Mouse (Mus musculus): ENCODE results near the gene Txnrd3. TPM values are rescaled to one million over a fixed set of nuclear protein-coding genes. Genes with fewer than 3 reads are reported as not detected.
A peak's percentile ranks its signal among the peaks of the same experiment; 100 is the strongest.

Gene Txnrd3
- polyA plus RNA-seq, 1 experiment from 2014 or later: 15.4 TPM

GRCm38 (mm10) chr6:89634400-89634799 is 9.4 kb upstream of the Txnrd3 start:
- Histone ChIP-seq H3K9ac (ENCODE audit: low read length) (no peak overlapping the region), H3K27ac (replicated peaks in 1 of 2; ENCODE audit: control insufficient read depth in 1 of 2, insufficient read depth in 1 of 2, low read depth in 2 of 2, low read length in 2 of 2) (peak overlapping the region in 1 of 2 experiments; percentile 45; a peak in 2 of 4 replicates)
- 9% methylated on average over 8 of the region's 8 CpGs for WGBS

GRCm38 (mm10) chr6:89637977-89638376 is 5.8 kb upstream of the Txnrd3 start:
- Histone ChIP-seq H3K9ac (ENCODE audit: low read length) (no peak overlapping the region), H3K9me3 (ENCODE audit: control insufficient read depth, low read length) (no peaks in the 10 kb centered on the region), H3K4me3 (ENCODE audit: control insufficient read depth in 1 of 2, insufficient read depth in 1 of 2, low read depth in 1 of 2, low read length in 2 of 2) (no peak overlapping the region), H3K4me1 (ENCODE audit: control insufficient read depth in 2 of 2, insufficient read depth in 2 of 2, low read length in 2 of 2) (peaks cover 8 to 12% of the 10 kb centered on the region in 2 experiments), H3K4me2 (ENCODE audit: low read length) (no peak overlapping the region), H3K36me3 (ENCODE audit: control insufficient read depth, insufficient read depth, low read length) (no peaks in the 10 kb centered on the region), H3K27me3 (ENCODE audit: control insufficient read depth, insufficient read depth, low read length) (no peaks in the 10 kb centered on the region), H3K27ac (replicated peaks in 1 of 2; ENCODE audit: control insufficient read depth in 1 of 2, insufficient read depth in 1 of 2, low read depth in 2 of 2, low read length in 2 of 2) (no peak overlapping the region)
- no peak for ATAC-seq (ENCODE audit: insufficient number of reproducible peaks, insufficient read depth, low FRiP score, low read depth)
- WGBS: 71% methylated on average over 4 of the region's 4 CpGs

More at GRCm38 (mm10) chr6:89634400-89634799, 9.4 kb upstream of the Txnrd3 start:
- Histone ChIP-seq H3K4me1 (ENCODE audit: control insufficient read depth in 2 of 2, insufficient read depth in 2 of 2, low read length in 2 of 2) (peaks cover 10 to 16% of the 10 kb centered on the region in 2 experiments), H3K4me3 (ENCODE audit: control insufficient read depth in 1 of 2, insufficient read depth in 1 of 2, low read depth in 1 of 2, low read length in 2 of 2) (no peak overlapping the region), H3K27me3 (ENCODE audit: control insufficient read depth, insufficient read depth, low read length) (no peaks in the 10 kb centered on the region), H3K36me3 (ENCODE audit: control insufficient read depth, insufficient read depth, low read length) (no peaks in the 10 kb centered on the region), H3K4me2 (ENCODE audit: low read length) (no peak overlapping the region), H3K9me3 (ENCODE audit: control insufficient read depth, low read length) (no peaks in the 10 kb centered on the region)
- no peak for ATAC-seq (ENCODE audit: insufficient number of reproducible peaks, insufficient read depth, low FRiP score, low read depth)

GRCm38 (mm10) chr6:89639025-89639424 is 4.8 kb upstream of the Txnrd3 start:
- 46% methylated on average over 2 of the region's 2 CpGs for WGBS

GRCm38 (mm10) chr6:89644271-89645075 is 685 bp downstream of the Txnrd3 start:
- peak overlapping the region; percentile 84 to 94 for H3K27ac ChIP-seq (replicated peaks in 1 of 2; ENCODE audit: control insufficient read depth in 1 of 2, insufficient read depth in 1 of 2, low read depth in 2 of 2, low read length in 2 of 2)
- peak overlapping the region; percentile 89 for H3K4me2 ChIP-seq (ENCODE audit: low read length)
- H3K4me1 ChIP-seq (ENCODE audit: control insufficient read depth in 2 of 2, insufficient read depth in 2 of 2, low read length in 2 of 2): peaks cover 3 to 7% of the 10 kb centered on the region in 2 experiments
- no peaks in the 10 kb centered on the region for H3K27me3 ChIP-seq (ENCODE audit: control insufficient read depth, insufficient read depth, low read length)
- WGBS: under 1% methylated on average over 41 of the region's 41 CpGs
- ATAC-seq (ENCODE audit: insufficient number of reproducible peaks, insufficient read depth, low FRiP score, low read depth): peak; percentile 94
- no peaks in the 10 kb centered on the region for H3K36me3 ChIP-seq (ENCODE audit: control insufficient read depth, insufficient read depth, low read length)
- peak overlapping the region; percentile 67 to 81 for H3K4me3 ChIP-seq (ENCODE audit: control insufficient read depth in 1 of 2, insufficient read depth in 1 of 2, low read depth in 1 of 2, low read length in 2 of 2)
- no peaks in the 10 kb centered on the region for H3K9me3 ChIP-seq (ENCODE audit: control insufficient read depth, low read length)
- peak overlapping the region; percentile 68 for H3K9ac ChIP-seq (ENCODE audit: low read length)

More at GRCm38 (mm10) chr6:89639025-89639424, 4.8 kb upstream of the Txnrd3 start:
- H3K27me3 ChIP-seq (ENCODE audit: control insufficient read depth, insufficient read depth, low read length): no peaks in the 10 kb centered on the region
- no peak overlapping the region for H3K4me3 ChIP-seq (ENCODE audit: control insufficient read depth in 1 of 2, insufficient read depth in 1 of 2, low read depth in 1 of 2, low read length in 2 of 2)
- no peak for ATAC-seq (ENCODE audit: insufficient number of reproducible peaks, insufficient read depth, low FRiP score, low read depth)
- peaks cover 10 to 17% of the 10 kb centered on the region in 2 experiments for H3K4me1 ChIP-seq (ENCODE audit: control insufficient read depth in 2 of 2, insufficient read depth in 2 of 2, low read length in 2 of 2)
- no peak overlapping the region for H3K27ac ChIP-seq (replicated peaks in 1 of 2; ENCODE audit: control insufficient read depth in 1 of 2, insufficient read depth in 1 of 2, low read depth in 2 of 2, low read length in 2 of 2)
- no peak overlapping the region for H3K4me2 ChIP-seq (ENCODE audit: low read length)
- H3K36me3 ChIP-seq (ENCODE audit: control insufficient read depth, insufficient read depth, low read length): no peaks in the 10 kb centered on the region
- H3K9me3 ChIP-seq (ENCODE audit: control insufficient read depth, low read length): no peaks in the 10 kb centered on the region
- H3K9ac ChIP-seq (ENCODE audit: low read length): no peak overlapping the region

- Histone ChIP-seq H3K27me3 (ENCODE audit: control insufficient read depth, insufficient read depth, low read length) (no peaks in the 10 kb centered on the region), H3K4me1 (ENCODE audit: control insufficient read depth in 2 of 2, insufficient read depth in 2 of 2, low read length in 2 of 2) (no peaks in the 10 kb centered on the region), H3K4me3 (ENCODE audit: control insufficient read depth in 1 of 2, insufficient read depth in 1 of 2, low read depth in 1 of 2, low read length in 2 of 2) (no peak overlapping the region), H3K4me2 (ENCODE audit: low read length) (no peak overlapping the region), H3K36me3 (ENCODE audit: control insufficient read depth, insufficient read depth, low read length) (no peaks in the 10 kb centered on the region), H3K9me3 (ENCODE audit: control insufficient read depth, low read length) (no peaks in the 10 kb centered on the region), H3K9ac (ENCODE audit: low read length) (no peak overlapping the region), H3K27ac (replicated peaks in 1 of 2; ENCODE audit: control insufficient read depth in 1 of 2, insufficient read depth in 1 of 2, low read depth in 2 of 2, low read length in 2 of 2) (no peak overlapping the region)
- 81% methylated on average over 8 of the region's 8 CpGs for WGBS
- ATAC-seq (ENCODE audit: insufficient number of reproducible peaks, insufficient read depth, low FRiP score, low read depth): no peak
Measured at GRCm38 (mm10) chr6:89649897-89650296, 6.1 kb downstream of the Txnrd3 start.

- Histone ChIP-seq H3K27ac (replicated peaks in 1 of 2; ENCODE audit: control insufficient read depth in 1 of 2, insufficient read depth in 1 of 2, low read depth in 2 of 2, low read length in 2 of 2) (no peak overlapping the region), H3K27me3 (ENCODE audit: control insufficient read depth, insufficient read depth, low read length) (no peaks in the 10 kb centered on the region), H3K9ac (ENCODE audit: low read length) (no peak overlapping the region), H3K4me3 (ENCODE audit: control insufficient read depth in 1 of 2, insufficient read depth in 1 of 2, low read depth in 1 of 2, low read length in 2 of 2) (no peak overlapping the region), H3K4me1 (ENCODE audit: control insufficient read depth in 2 of 2, insufficient read depth in 2 of 2, low read length in 2 of 2) (no peaks in the 10 kb centered on the region), H3K36me3 (ENCODE audit: control insufficient read depth, insufficient read depth, low read length) (no peaks in the 10 kb centered on the region), H3K9me3 (ENCODE audit: control insufficient read depth, low read length) (no peaks in the 10 kb centered on the region), H3K4me2 (ENCODE audit: low read length) (no peak overlapping the region)
- ATAC-seq (ENCODE audit: insufficient number of reproducible peaks, insufficient read depth, low FRiP score, low read depth): no peak
Measured at GRCm38 (mm10) chr6:89651770-89652169, 8.0 kb downstream of the Txnrd3 start.

GRCm38 (mm10) chr6:89655011-89655410 is 11.2 kb downstream of the Txnrd3 start:
- no peak overlapping the region for H3K4me2 ChIP-seq (ENCODE audit: low read length)
- H3K9me3 ChIP-seq (ENCODE audit: control insufficient read depth, low read length): no peaks in the 10 kb centered on the region
- no peaks in the 10 kb centered on the region for H3K36me3 ChIP-seq (ENCODE audit: control insufficient read depth, insufficient read depth, low read length)
- H3K9ac ChIP-seq (ENCODE audit: low read length): no peak overlapping the region
- H3K27ac ChIP-seq (replicated peaks in 1 of 2; ENCODE audit: control insufficient read depth in 1 of 2, insufficient read depth in 1 of 2, low read depth in 2 of 2, low read length in 2 of 2): no peak overlapping the region
- peaks cover 3 to 9% of the 10 kb centered on the region in 2 experiments; a peak in 3 of 4 replicates for H3K4me1 ChIP-seq (ENCODE audit: control insufficient read depth in 2 of 2, insufficient read depth in 2 of 2, low read length in 2 of 2)
- 92% methylated on average over 3 of the region's 3 CpGs for WGBS
- H3K27me3 ChIP-seq (ENCODE audit: control insufficient read depth, insufficient read depth, low read length): no peaks in the 10 kb centered on the region
- no peak overlapping the region for H3K4me3 ChIP-seq (ENCODE audit: control insufficient read depth in 1 of 2, insufficient read depth in 1 of 2, low read depth in 1 of 2, low read length in 2 of 2)
- ATAC-seq (ENCODE audit: insufficient number of reproducible peaks, insufficient read depth, low FRiP score, low read depth): no peak

All from heart, embryonic 14.5 days (tissue).